Mouse (Mus musculus): Measurements from ENCODE around the gene Gm7879. TPM values are rescaled to one million over a fixed set of nuclear protein-coding genes. Genes with fewer than 3 reads are reported as not detected.
"Not testable (repeated sequence)": the region's sequence is repeated elsewhere in the genome, so short reads cannot be mapped to it uniquely, and the experiment has no call there.

Gm7879 gene
- polyA plus RNA-seq (2015; fragmentation: Nextera tagmentation; extraction: Ambion mirVana), result 0.28 and 0.62 TPM in 2 replicates

DNA sequence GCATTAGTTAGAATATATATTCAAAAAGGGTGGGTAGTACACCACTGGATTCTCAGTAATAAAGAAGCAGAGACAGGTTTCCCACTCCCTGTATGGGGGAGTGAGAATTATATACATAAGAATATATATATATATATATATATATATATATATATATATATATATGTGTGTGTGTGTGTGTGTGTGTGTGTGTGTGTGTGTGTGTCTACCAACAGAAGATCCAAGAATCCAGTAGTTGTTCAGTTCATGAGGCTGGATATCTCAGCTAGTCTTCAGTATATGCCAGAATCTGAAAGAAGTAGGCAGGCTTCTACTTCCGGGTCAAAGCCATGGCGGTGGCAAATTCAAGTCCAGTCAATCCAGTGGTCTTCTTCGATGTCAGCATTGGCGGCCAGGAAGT is at the start of gene Gm7879:
Gm7879 (plus strand) TSS at position 301 of the 400 bp plus-strand sequence.
- not testable (repeated sequence) for H3K4me2 ChIP-seq; H3K4me1 ChIP-seq (replicated peaks); H3K27ac ChIP-seq (replicated peaks); H3K4me3 ChIP-seq (replicated peaks); H3K27me3 ChIP-seq; H3K9me3 ChIP-seq (replicated peaks); ATAC-seq (ENCODE audit: insufficient read depth); H3K36me3 ChIP-seq (replicated peaks); H3K9ac ChIP-seq
- 69% methylated on average over 4 of the region's 4 CpGs for WGBS (ENCODE audit: insufficient replicate concordance)

DNA sequence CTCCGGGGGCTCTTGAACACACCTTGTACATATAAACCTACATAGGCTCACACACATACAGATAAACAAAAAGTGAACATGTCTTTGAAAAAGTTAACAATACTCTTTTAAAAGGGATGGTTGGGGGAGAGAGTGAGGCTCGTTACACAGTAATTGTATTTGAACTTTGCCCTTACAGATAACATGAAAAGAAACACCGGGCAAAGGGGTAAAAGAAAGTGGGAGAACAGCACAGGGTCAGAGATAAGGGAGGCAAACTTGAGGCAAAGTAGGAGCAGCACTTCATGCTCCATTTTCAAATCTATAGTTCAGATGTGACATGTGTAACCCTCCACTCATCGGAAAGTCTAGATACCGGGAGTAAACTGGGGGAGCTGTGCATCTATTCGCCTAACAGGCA is 49.3 kb upstream of the Gm7879 start:
- H3K4me3 ChIP-seq (replicated peaks), result no peak overlapping the region
- no peaks in the 10 kb centered on the region for H3K9me3 ChIP-seq (replicated peaks)
- no peaks in the 10 kb centered on the region for H3K36me3 ChIP-seq (replicated peaks)
- no peak overlapping the region for H3K9ac ChIP-seq
- no peak overlapping the region for H3K27ac ChIP-seq (replicated peaks)
- no peak overlapping the region for H3K4me2 ChIP-seq
- 44% methylated on average over 6 of the region's 6 CpGs for WGBS (ENCODE audit: insufficient replicate concordance)
- no peaks in the 10 kb centered on the region for H3K27me3 ChIP-seq
- H3K4me1 ChIP-seq (replicated peaks), result peaks cover 2% of the 10 kb centered on the region; the same call in 1 of the 2 replicates
- ATAC-seq (ENCODE audit: insufficient read depth), result no peak

DNA sequence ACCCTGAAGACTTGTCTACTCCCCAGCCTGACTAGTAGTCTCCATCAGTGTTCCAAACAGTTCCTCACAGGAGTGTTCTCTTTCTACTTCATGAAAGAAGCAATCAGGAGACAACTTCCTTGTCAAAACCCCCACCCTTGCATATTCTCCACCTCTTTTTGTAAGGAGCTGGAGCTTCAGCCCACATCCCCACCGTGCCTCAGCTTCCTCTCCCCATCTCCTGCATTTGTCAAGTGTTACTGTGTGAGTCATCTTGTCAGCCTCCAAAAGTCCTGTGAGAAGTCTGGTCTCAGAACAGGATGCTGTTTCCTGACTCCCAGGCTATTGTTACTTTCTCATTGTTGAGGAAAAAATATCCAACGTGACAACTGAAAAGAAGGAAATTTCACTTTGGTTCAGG is 47.6 kb upstream of the Gm7879 start:
- H3K4me3 ChIP-seq (replicated peaks), result no peak overlapping the region
- H3K36me3 ChIP-seq (replicated peaks), result no peaks in the 10 kb centered on the region
- H3K27ac ChIP-seq (replicated peaks), result no peak overlapping the region
- 33% methylated on average over 2 of the region's 2 CpGs for WGBS (ENCODE audit: insufficient replicate concordance)
- no peak overlapping the region for H3K4me2 ChIP-seq
- H3K4me1 ChIP-seq (replicated peaks), result peaks cover 7% of the 10 kb centered on the region; the same call in 1 of the 2 replicates
- no peak overlapping the region for H3K9ac ChIP-seq
- peaks cover 5% of the 10 kb centered on the region for H3K27me3 ChIP-seq
- no peak for ATAC-seq (ENCODE audit: insufficient read depth)
- no peaks in the 10 kb centered on the region for H3K9me3 ChIP-seq (replicated peaks)

DNA sequence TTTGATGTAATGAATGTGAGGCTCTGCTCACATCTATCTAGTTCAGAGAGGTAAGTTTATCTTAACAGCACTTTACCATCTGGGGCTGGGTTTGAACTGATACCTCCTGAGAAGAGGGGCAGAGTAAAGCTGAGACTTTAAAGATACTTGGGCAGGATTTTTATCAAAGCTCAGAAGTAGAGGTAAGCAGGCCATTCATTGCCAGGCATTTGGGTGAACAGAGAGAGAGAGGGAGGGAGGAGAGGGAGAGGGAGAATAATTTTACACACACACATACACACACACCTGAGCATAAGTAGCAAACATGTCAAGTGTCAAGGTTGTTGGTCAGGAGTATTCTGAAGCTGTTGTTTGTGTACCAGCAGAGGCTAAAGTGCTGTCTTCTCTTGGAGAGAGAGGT is 44.7 kb upstream of the Gm7879 start, which contains the start of gene Cd38:
Cd38 (plus strand) TSS at position 301 of the 400 bp plus-strand sequence.
- Histone ChIP-seq H3K36me3 (replicated peaks) (no peaks in the 10 kb centered on the region), H3K9me3 (replicated peaks) (no peaks in the 10 kb centered on the region), H3K4me3 (replicated peaks) (peak within 1 kb of the TSS; percentile 39), H3K27me3 (peaks cover 5% of the 10 kb centered on the region), H3K27ac (replicated peaks) (0 out of 2 replicates have a peak within 1 kb of the TSS, but pooled peaks have one; percentile 11), H3K4me2 (peak within 1 kb of the TSS; percentile 61), H3K9ac (peak within 1 kb of the TSS; percentile 13; the same call in 1 of the 2 replicates), H3K4me1 (replicated peaks) (peaks cover 7% of the 10 kb centered on the region; the same call in 1 of the 2 replicates)
- ATAC-seq (ENCODE audit: insufficient read depth), result no peak

DNA sequence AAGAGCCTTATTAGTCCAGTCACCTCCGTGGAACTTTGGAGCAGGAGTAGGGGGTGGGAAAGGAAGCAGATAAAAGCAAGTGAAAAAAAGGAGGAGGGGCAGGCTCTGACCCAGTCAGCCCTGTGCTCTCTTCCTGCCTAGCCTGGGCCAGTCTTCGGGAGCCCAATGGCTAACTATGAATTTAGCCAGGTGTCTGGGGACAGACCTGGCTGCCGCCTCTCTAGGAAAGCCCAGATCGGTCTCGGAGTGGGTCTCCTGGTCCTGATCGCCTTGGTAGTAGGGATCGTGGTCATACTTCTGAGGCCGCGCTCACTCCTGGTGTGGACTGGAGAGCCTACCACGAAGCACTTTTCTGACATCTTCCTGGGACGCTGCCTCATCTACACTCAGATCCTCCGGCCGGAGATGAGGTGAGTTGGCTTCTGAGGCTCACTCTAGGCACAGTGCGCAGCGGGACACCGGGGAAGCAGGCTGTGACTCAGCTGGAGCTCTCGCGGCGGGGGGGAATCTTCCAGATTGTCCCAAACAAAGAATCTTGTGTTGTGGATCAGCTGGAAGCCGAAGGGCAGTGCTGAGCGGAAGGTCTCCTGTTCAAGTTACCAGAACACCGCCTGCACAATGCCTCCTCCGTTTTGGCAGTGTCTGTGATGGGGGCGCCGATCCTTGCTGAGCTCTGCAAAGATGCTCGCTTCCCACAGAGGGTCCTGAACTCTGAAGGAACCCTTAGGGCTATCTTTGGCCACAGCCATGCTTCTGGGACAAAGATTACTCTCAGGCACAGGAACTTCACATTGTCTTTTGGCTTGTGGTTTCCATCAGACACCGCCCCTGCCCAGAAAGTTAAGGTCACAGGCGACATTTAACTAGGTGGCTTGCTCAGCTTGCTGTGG is 44.0 kb upstream of the Gm7879 start:
- Histone ChIP-seq H3K9ac (peak overlapping the region; percentile 13; the same call in 1 of the 2 replicates), H3K4me2 (peak overlapping the region; percentile 61), H3K4me3 (replicated peaks) (peak overlapping the region; percentile 39), H3K9me3 (replicated peaks) (no peaks in the 10 kb centered on the region), H3K27me3 (peaks cover 5% of the 10 kb centered on the region), H3K27ac (replicated peaks) (0 out of 2 replicates have a peak overlapping the region, but pooled peaks have one; percentile 11), H3K36me3 (replicated peaks) (no peaks in the 10 kb centered on the region), H3K4me1 (replicated peaks) (peaks cover 7% of the 10 kb centered on the region; the same call in 1 of the 2 replicates)
- 2% methylated on average over 28 of the region's 28 CpGs for WGBS (ENCODE audit: insufficient replicate concordance)
- peak; percentile 60 for ATAC-seq (ENCODE audit: insufficient read depth)

DNA sequence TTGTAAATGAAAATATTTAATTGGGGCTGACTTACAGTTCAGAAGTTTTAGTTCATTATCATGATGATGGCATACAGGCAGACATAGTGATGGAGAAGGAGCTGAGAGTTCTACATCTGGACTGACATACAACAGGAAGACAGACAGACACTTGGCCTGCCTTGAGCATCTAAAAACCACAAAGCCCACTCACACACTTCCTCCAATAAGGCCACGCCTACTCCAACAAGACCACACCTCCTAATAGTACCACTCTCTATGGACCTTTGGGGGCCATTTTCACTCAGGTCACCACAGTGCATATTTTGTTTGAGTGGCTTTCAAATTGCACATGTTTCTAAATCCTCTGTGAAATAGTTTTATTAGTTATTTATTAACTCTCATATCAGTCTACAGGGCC is 41.1 kb upstream of the Gm7879 start:
- ATAC-seq (ENCODE audit: insufficient read depth), result no peak
- peaks cover 7% of the 10 kb centered on the region; the same call in 1 of the 2 replicates for H3K4me1 ChIP-seq (replicated peaks)
- H3K9ac ChIP-seq, result no peak overlapping the region
- no peaks in the 10 kb centered on the region for H3K9me3 ChIP-seq (replicated peaks)
- H3K4me3 ChIP-seq (replicated peaks), result no peak overlapping the region
- 31% methylated on average over 1 of the region's 1 CpGs for WGBS (ENCODE audit: insufficient replicate concordance)
- H3K27me3 ChIP-seq, result peaks cover 5% of the 10 kb centered on the region
- H3K36me3 ChIP-seq (replicated peaks), result no peaks in the 10 kb centered on the region
- H3K27ac ChIP-seq (replicated peaks), result no peak overlapping the region
- no peak overlapping the region for H3K4me2 ChIP-seq

DNA sequence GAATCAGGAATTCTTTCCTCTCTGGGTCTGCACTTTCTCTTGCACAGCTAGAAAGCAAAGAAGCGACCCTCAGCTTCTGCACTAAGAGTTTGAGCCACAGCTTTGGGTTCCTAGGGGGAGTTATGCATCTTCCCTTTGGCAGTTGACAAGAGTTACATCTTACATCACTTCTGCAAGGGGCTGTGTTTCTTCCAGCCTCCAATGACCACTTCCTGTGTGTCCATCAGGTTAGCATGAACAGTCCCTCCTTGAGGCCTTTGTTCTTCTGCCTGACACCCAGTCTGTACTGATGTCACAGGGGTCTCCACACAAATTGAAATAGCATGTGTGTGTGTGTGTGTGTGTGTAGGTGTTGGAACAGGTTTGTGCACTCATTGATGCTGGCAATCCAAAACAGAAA is 40.3 kb upstream of the Gm7879 start:
- ATAC-seq (ENCODE audit: insufficient read depth), result no peak
- H3K27ac ChIP-seq (replicated peaks), result no peak overlapping the region
- no peaks in the 10 kb centered on the region for H3K9me3 ChIP-seq (replicated peaks)
- H3K9ac ChIP-seq, result no peak overlapping the region
- WGBS (ENCODE audit: insufficient replicate concordance), result 41% methylated on average over 1 of the region's 1 CpGs
- H3K4me1 ChIP-seq (replicated peaks), result peaks cover 7% of the 10 kb centered on the region; the same call in 1 of the 2 replicates
- no peak overlapping the region for H3K4me2 ChIP-seq
- no peaks in the 10 kb centered on the region for H3K36me3 ChIP-seq (replicated peaks)
- no peak overlapping the region for H3K4me3 ChIP-seq (replicated peaks)
- H3K27me3 ChIP-seq, result peaks cover 5% of the 10 kb centered on the region

DNA sequence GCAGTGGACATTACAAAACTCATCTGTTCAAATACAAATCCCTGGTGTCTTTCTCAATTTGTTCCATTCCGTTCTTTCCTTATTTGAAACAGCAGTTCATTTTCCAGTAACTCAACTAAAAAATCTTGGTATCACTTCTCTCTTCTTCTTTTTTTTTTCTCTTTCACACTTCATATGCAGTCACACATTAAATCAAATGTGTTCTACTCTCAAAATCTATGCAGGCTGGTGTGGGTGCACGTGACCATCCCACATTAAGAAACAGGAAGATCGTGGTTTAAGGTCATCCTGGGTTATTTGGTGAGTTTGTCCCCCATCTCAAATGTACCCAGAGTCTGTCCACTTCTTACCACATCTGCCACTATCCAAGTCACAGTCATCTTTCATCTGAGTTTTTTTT is 30.9 kb upstream of the Gm7879 start:
- ATAC-seq (ENCODE audit: insufficient read depth), result no peak
- H3K4me1 ChIP-seq (replicated peaks), result no peaks in the 10 kb centered on the region
- no peaks in the 10 kb centered on the region for H3K36me3 ChIP-seq (replicated peaks)
- no peaks in the 10 kb centered on the region for H3K9me3 ChIP-seq (replicated peaks)
- H3K4me2 ChIP-seq, result no peak overlapping the region
- WGBS (ENCODE audit: insufficient replicate concordance), result 34% methylated on average over 3 of the region's 3 CpGs
- H3K27me3 ChIP-seq, result no peaks in the 10 kb centered on the region
- no peak overlapping the region for H3K27ac ChIP-seq (replicated peaks)
- H3K4me3 ChIP-seq (replicated peaks), result no peak overlapping the region
- H3K9ac ChIP-seq, result no peak overlapping the region

DNA sequence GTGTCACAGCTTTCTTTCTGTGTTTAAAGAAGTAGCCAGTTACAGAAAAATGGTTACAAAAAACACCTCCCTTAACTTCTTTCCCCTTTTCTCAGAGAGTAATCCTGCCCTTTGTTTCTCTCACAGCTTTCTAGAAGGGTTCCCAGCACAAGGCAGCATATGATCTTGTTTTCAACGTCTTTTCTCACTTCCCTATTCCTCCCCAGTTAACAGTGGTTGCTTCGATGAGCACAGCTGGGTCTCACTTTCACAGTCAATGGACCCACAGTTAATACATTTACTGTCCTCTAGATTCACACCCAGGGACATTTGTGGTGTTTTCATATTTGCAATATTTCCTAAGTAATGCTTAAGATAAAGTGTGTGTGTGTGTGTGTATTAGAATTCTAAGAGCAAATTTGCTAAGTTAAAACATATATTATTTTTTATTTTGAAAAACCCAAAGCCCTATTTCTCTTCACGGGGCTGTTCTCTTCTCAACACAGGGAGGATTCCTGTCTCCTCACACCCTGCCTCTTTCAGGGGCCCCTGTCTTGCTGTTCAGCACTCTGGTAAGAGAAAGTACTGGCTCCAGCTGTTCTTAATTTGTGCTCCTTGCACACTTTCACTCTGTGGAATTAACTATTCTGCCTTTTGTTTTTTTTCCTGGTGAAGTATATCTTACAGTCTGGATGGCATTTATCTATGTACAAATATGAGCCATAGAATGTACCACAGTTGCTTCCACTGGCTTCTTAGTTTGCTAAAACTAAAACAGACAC is 27.7 kb upstream of the Gm7879 start:
- H3K27ac ChIP-seq (replicated peaks), result no peak overlapping the region
- no peak overlapping the region for H3K9ac ChIP-seq
- WGBS (ENCODE audit: insufficient replicate concordance), result 16% methylated on average over 3 of the region's 3 CpGs
- H3K9me3 ChIP-seq (replicated peaks), result no peaks in the 10 kb centered on the region
- ATAC-seq (ENCODE audit: insufficient read depth), result no peak
- H3K27me3 ChIP-seq, result no peaks in the 10 kb centered on the region
- no peaks in the 10 kb centered on the region for H3K36me3 ChIP-seq (replicated peaks)
- no peak overlapping the region for H3K4me3 ChIP-seq (replicated peaks)
- H3K4me1 ChIP-seq (replicated peaks), result no peaks in the 10 kb centered on the region
- H3K4me2 ChIP-seq, result no peak overlapping the region

DNA sequence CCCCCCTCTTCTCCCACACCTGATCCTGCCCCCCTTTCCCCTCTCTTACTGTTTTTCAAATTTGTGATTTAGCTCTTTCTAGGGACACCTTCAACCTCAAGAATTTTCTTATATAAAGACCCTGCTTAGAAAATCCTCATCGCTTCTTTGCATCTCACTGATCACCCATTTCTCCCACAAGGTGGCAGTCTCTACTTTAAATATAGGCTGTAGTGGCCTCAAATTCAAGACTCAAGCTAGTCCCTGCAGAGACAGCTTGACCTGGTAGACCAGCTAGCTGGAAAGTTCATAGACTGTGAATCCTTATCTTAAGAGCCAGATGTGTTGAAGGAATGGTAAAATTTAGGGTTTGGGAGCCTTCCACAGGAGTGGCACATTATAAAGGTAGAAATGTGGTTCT is 20.6 kb upstream of the Gm7879 start:
- H3K9ac ChIP-seq, result no peak overlapping the region
- no peak overlapping the region for H3K4me2 ChIP-seq
- H3K9me3 ChIP-seq (replicated peaks), result no peaks in the 10 kb centered on the region
- no peak overlapping the region for H3K27ac ChIP-seq (replicated peaks)
- no peak for ATAC-seq (ENCODE audit: insufficient read depth)
- no peaks in the 10 kb centered on the region for H3K27me3 ChIP-seq
- no peaks in the 10 kb centered on the region for H3K36me3 ChIP-seq (replicated peaks)
- no peak overlapping the region for H3K4me3 ChIP-seq (replicated peaks)
- 28% methylated on average over 1 of the region's 1 CpGs for WGBS (ENCODE audit: insufficient replicate concordance)
- H3K4me1 ChIP-seq (replicated peaks), result no peaks in the 10 kb centered on the region

DNA sequence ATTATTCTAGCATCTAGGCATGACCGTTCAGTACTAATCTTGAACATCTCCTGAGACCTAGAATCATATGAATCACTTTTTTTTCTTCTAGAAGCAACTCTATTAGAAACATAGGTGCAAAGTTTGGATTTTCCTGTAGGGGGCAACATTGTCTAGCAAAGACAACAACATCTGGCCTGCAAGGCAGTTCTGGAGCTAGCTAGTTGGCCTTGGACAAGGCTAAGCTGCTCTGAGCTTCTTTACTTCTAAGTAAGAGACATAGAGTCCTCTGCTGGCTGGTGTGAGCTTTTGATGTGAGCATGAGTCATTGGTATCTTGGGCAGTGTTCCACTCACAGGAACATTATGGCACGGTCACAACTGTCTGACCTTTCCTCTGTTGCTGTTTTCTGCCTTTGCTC is 18.8 kb upstream of the Gm7879 start:
- Histone ChIP-seq H3K27ac (replicated peaks) (no peak overlapping the region), H3K4me1 (replicated peaks) (no peaks in the 10 kb centered on the region), H3K4me3 (replicated peaks) (no peak overlapping the region), H3K36me3 (replicated peaks) (no peaks in the 10 kb centered on the region), H3K9me3 (replicated peaks) (no peaks in the 10 kb centered on the region), H3K9ac (no peak overlapping the region), H3K4me2 (no peak overlapping the region), H3K27me3 (no peaks in the 10 kb centered on the region)
- ATAC-seq (ENCODE audit: insufficient read depth), result no peak
- WGBS (ENCODE audit: insufficient replicate concordance), result 36% methylated on average over 2 of the region's 2 CpGs

Measured in liver, embryonic 15.5 days (tissue).